Comparison of ENCODE assay signal across 8 mouse cellular contexts in genomic region chr16:11011939-11012338, GRCm38 (mm10). TPM values are rescaled to one million over a fixed set of nuclear protein-coding genes. Genes with fewer than 3 reads are reported as not detected.
DNase-seq lines count a peak whose midpoint lies in the region; ATAC-seq lines count a peak whose summit lies in the region.
"Had no signal": no experiment of that assay in that cellular context is flagged by ENCODE, and none has a peak within 500 bp of the region (broad histone marks: within the 10 kb centered on the region; RNA-seq: fewer than 3 reads in every experiment).

No protein-coding gene starts in this region.

- no peak overlapping the region for H3K9ac ChIP-seq in heart, embryonic 15.5 days
- H3K9ac ChIP-seq in heart, embryonic 11.5 days (ENCODE audit: low read depth, low read length), result no peak overlapping the region
- no peak overlapping the region for H3K9ac ChIP-seq in midbrain, embryonic 13.5 days (replicated peaks)
- H3K9ac ChIP-seq: liver, embryonic 13.5 days had no signal

- no peaks in the 10 kb centered on the region for H3K27me3 ChIP-seq in heart, embryonic 15.5 days
- H3K27me3 ChIP-seq in heart, embryonic 11.5 days (ENCODE audit: control insufficient read depth, insufficient read depth, low read length), result no peaks in the 10 kb centered on the region
- H3K27me3 ChIP-seq in midbrain, embryonic 10.5 days (ENCODE audit: low read depth, poor library complexity, severe bottlenecking), result no peaks in the 10 kb centered on the region
- H3K27me3 ChIP-seq in midbrain, embryonic 13.5 days, result no peaks in the 10 kb centered on the region
- H3K27me3 ChIP-seq: liver, embryonic 13.5 days had no signal

- no peak overlapping the region for H3K4me2 ChIP-seq in heart, embryonic 15.5 days
- H3K4me2 ChIP-seq in heart, embryonic 11.5 days, result no peak overlapping the region
- no peak overlapping the region for H3K4me2 ChIP-seq in midbrain, embryonic 13.5 days (replicated peaks)
- H3K4me2 ChIP-seq: liver, embryonic 13.5 days had no signal

- peaks cover 40% of the 10 kb centered on the region for H3K4me1 ChIP-seq in heart, embryonic 15.5 days (replicated peaks)
- peaks cover 23% of the 10 kb centered on the region for H3K4me1 ChIP-seq in heart, embryonic 11.5 days (ENCODE audit: control insufficient read depth, insufficient read depth, low read length)
- H3K4me1 ChIP-seq in midbrain, embryonic 10.5 days, result peaks cover 31% of the 10 kb centered on the region
- H3K4me1 ChIP-seq in midbrain, embryonic 13.5 days (replicated peaks), result peaks cover 23% of the 10 kb centered on the region

- peak overlapping the region; percentile 76 for H3K27ac ChIP-seq in heart, embryonic 15.5 days
- H3K27ac ChIP-seq in heart, embryonic 11.5 days (ENCODE audit: low read depth, low read length), result no peak overlapping the region; the same call in 1 of the 2 replicates
- 0 out of 2 replicates have a peak overlapping the region, but pooled peaks have one; percentile 14 for H3K27ac ChIP-seq in midbrain, embryonic 10.5 days (replicated peaks)
- H3K27ac ChIP-seq in midbrain, embryonic 13.5 days, result no peak overlapping the region
- H3K27ac ChIP-seq: liver, embryonic 13.5 days had no signal

- H3K9me3 ChIP-seq in heart, embryonic 15.5 days (replicated peaks), result no peaks in the 10 kb centered on the region
- no peaks in the 10 kb centered on the region for H3K9me3 ChIP-seq in heart, embryonic 11.5 days (replicated peaks; ENCODE audit: control insufficient read depth, low read length)
- no peaks in the 10 kb centered on the region for H3K9me3 ChIP-seq in midbrain, embryonic 10.5 days (replicated peaks)
- no peaks in the 10 kb centered on the region for H3K9me3 ChIP-seq in midbrain, embryonic 13.5 days
- H3K9me3 ChIP-seq: liver, embryonic 13.5 days had no signal

- no peak overlapping the region for H3K4me3 ChIP-seq in heart, embryonic 15.5 days
- no peak overlapping the region for H3K4me3 ChIP-seq in heart, embryonic 11.5 days (ENCODE audit: low read depth, low read length)
- no peak overlapping the region for H3K4me3 ChIP-seq in midbrain, embryonic 10.5 days
- H3K4me3 ChIP-seq in midbrain, embryonic 13.5 days (replicated peaks), result no peak overlapping the region
- H3K4me3 ChIP-seq: liver, embryonic 13.5 days had no signal

- ATAC-seq in heart, embryonic 15.5 days (replicated peaks; ENCODE audit: insufficient number of reproducible peaks, insufficient read depth, low FRiP score, low read depth), result no peak
- no peak for ATAC-seq in heart, embryonic 11.5 days (replicated peaks; ENCODE audit: insufficient number of reproducible peaks, low FRiP score, low TSS enrichment)
- no peak for ATAC-seq in midbrain, embryonic 13.5 days
- peak; percentile 66 for ATAC-seq in granulocyte monocyte progenitor cell, adult 5-6 weeks (replicated peaks; ENCODE audit: poor library complexity, severe bottlenecking)

- 90% methylated on average over 4 of the region's 4 CpGs for WGBS in heart, embryonic 15.5 days
- WGBS in heart, embryonic 11.5 days (ENCODE audit: insufficient replicate concordance), result 79% methylated on average over 4 of the region's 4 CpGs
- WGBS in midbrain, embryonic 10.5 days, result 91% methylated on average over 4 of the region's 4 CpGs
- 93% methylated on average over 4 of the region's 4 CpGs for WGBS in midbrain, embryonic 13.5 days

- no peaks in the 10 kb centered on the region for H3K36me3 ChIP-seq in heart, embryonic 15.5 days
- H3K36me3 ChIP-seq in heart, embryonic 11.5 days (ENCODE audit: control insufficient read depth, insufficient read depth, low read length), result no peaks in the 10 kb centered on the region
- no peaks in the 10 kb centered on the region for H3K36me3 ChIP-seq in midbrain, embryonic 10.5 days
- no peaks in the 10 kb centered on the region for H3K36me3 ChIP-seq in midbrain, embryonic 13.5 days
- H3K36me3 ChIP-seq: liver, embryonic 13.5 days had no signal

- no peak for DNase-seq in midbrain, embryonic 10.5 days (ENCODE audit: low spot score)
- DNase-seq in right cerebral cortex, postnatal 4 days, result no peak
- DNase-seq in gastrocnemius, adult 8-10 months (ENCODE audit: low spot score in 2 of 2), result no peak
- DNase-seq: liver, embryonic 13.5 days had no signal

RNA-seq across cellular contexts. Expression of gene Snn, which starts 48.8 kb away (rescaled TPM):
- polyA plus RNA-seq in heart, embryonic 15.5 days (2015; fragmentation: Nextera tagmentation; extraction: Ambion mirVana), result 34.0 and 43.3 TPM in 2 replicates
- 44.7 and 45.8 TPM in 2 replicates for polyA plus RNA-seq in heart, embryonic 11.5 days (2014; fragmentation: Nextera tagmentation; extraction: Ambion mirVana)
- polyA plus RNA-seq in midbrain, embryonic 10.5 days (2016; fragmentation: Nextera tagmentation; extraction: Ambion mirVana), result 86.7 and 106 TPM in 2 replicates
- 133 and 140 TPM in 2 replicates for polyA plus RNA-seq in midbrain, embryonic 13.5 days (2015; fragmentation: Nextera tagmentation; extraction: Ambion mirVana)
- total RNA-seq in granulocyte monocyte progenitor cell, adult 5-6 weeks (2014; fragmentation: Nextera tagmentation), result 1.8 and 2.2 TPM in 2 replicates
- total RNA-seq in granulocyte monocyte progenitor cell, adult 5-6 weeks (2017), result 0.43 and 2.0 TPM in 2 replicates
- total RNA-seq in gastrocnemius, adult 8-10 months (2022), result 1 to 10 TPM; 2.3 to 3.7 (median 3.1) TPM

RNA-seq across cellular contexts. Expression of gene Litaf, which starts 54.0 kb away (rescaled TPM):
- polyA plus RNA-seq in heart, embryonic 15.5 days (2015; fragmentation: Nextera tagmentation; extraction: Ambion mirVana), result 66.8 and 75.0 TPM in 2 replicates
- polyA plus RNA-seq in heart, embryonic 11.5 days (2014; fragmentation: Nextera tagmentation; extraction: Ambion mirVana), result 61.6 and 63.8 TPM in 2 replicates
- 97.9 and 106 TPM in 2 replicates for polyA plus RNA-seq in midbrain, embryonic 10.5 days (2016; fragmentation: Nextera tagmentation; extraction: Ambion mirVana)
- polyA plus RNA-seq in midbrain, embryonic 13.5 days (2015; fragmentation: Nextera tagmentation; extraction: Ambion mirVana), result 31.5 and 33.5 TPM in 2 replicates
- total RNA-seq in granulocyte monocyte progenitor cell, adult 5-6 weeks (2014; fragmentation: Nextera tagmentation), result 46.4 and 48.0 TPM in 2 replicates
- 27.4 and 33.4 TPM in 2 replicates for total RNA-seq in granulocyte monocyte progenitor cell, adult 5-6 weeks (2017)
- 1 to 10 TPM; 2.5 to 3.9 (median 3.3) TPM for total RNA-seq in gastrocnemius, adult 8-10 months (2022)

Comparison
In these comparisons a context has a peak if more than half of its experiments do, and no peak if none do; other contexts are left out.
1. H3K27ac ChIP-seq: peak in heart, embryonic 15.5 days (single experiment) and midbrain, embryonic 10.5 days (single experiment); none in heart, embryonic 11.5 days (single experiment) and midbrain, embryonic 13.5 days (single experiment).